Mouse (Mus musculus) megakaryocyte, embryonic 14.5 days (primary cell): ENCODE data around the gene Prrc2c.

Experiments used
- FLI1 ChIP-seq: IDR thresholded peaks from 2 replicates; pipeline ENCODE4 v1.6.1; 2012; ENCODE audit warnings: low read length, inconsistent platforms, mixed read lengths
- GATA1 ChIP-seq: IDR thresholded peaks from 3 replicates; pipeline ENCODE4 v1.6.1; 2012; ENCODE audit warnings: mixed read lengths, low read length, inconsistent platforms, borderline replicate concordance

GRCm38 (mm10) chr1:162734283-162734682 is 6.1 kb downstream of the Prrc2c start:
- TF ChIP-seq GATA1 (no peak), FLI1 (no peak)
